8 mouse cellular contexts compared by ENCODE assay signal in the genomic region with DNA sequence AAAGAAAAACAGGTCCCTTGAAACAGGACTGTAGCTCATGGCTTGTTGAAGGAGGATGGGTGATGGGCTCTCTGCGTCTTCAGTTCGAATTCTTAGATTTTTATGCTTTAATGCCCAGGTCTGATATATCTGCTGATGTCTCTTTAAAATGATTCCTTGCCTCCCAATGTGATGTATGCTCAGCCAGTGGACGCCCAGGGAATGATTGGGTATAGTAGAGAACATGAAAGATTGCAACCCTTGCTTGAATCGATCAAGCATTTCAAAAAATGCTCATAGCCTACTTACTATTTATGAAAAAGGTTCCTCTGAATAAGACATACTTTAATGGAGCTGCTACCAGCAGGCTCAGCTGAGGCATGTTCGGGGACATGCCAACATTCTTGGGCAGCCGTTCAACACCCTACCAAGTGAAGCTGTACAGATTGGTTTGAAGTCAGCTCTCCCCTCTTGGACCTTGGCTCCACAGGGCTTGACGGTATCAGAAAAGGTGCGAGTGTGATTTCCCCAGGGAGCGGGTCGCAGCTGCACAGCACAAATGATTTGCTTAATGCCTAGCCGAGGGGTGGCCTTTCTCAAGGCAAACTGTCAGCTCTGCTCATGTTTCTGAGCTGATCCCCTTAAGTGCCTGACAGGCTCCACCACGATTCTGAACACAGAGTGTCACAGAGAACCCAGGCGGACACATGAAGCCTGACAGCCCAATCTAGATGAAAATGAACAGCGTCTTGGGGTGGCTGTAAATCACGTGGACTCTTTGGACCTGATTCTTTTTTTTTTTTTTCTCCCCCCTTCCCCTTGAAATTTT.
DNase-seq lines count a peak whose midpoint lies in the region; ATAC-seq and TF ChIP-seq lines count a peak whose summit lies in the region.

No protein-coding gene starts in this region.

- no peak for TF ChIP-seq CTCF in lung, embryonic 14.5 days (IDR thresholded peaks at IDR 0.05; ENCODE audit: low read depth)
- TF ChIP-seq CTCF in heart, postnatal 0 days (IDR thresholded peaks at IDR 0.05; ENCODE audit: low read depth): no peak
- TF ChIP-seq CTCF in stomach, postnatal 0 days (IDR thresholded peaks at IDR 0.05; ENCODE audit: low read depth): no peak

- H3K27me3 ChIP-seq in lung, embryonic 14.5 days (ENCODE audit: insufficient read depth, low read length): no peaks in the 10 kb centered on the region
- no peaks in the 10 kb centered on the region for H3K27me3 ChIP-seq in forebrain, embryonic 10.5 days (ENCODE audit: poor library complexity, severe bottlenecking)
- H3K27me3 ChIP-seq in heart, postnatal 0 days (ENCODE audit: control insufficient read depth, insufficient read depth, low read length): no peaks in the 10 kb centered on the region
- no peaks in the 10 kb centered on the region for H3K27me3 ChIP-seq in midbrain, embryonic 11.5 days (ENCODE audit: control insufficient read depth, insufficient read depth, low read length)
- no peaks in the 10 kb centered on the region for H3K27me3 ChIP-seq in stomach, postnatal 0 days (ENCODE audit: control insufficient read depth, insufficient read depth, low read length)

- H3K9ac ChIP-seq in lung, embryonic 14.5 days: peak overlapping the region; percentile 11; the same call in 1 of the 2 replicates
- peak overlapping the region; percentile 66 for H3K9ac ChIP-seq in heart, postnatal 0 days (replicated peaks; ENCODE audit: low read depth, low read length)
- H3K9ac ChIP-seq in midbrain, embryonic 11.5 days (ENCODE audit: low read length): peak overlapping the region; percentile 29; the same call in 1 of the 2 replicates
- H3K9ac ChIP-seq in stomach, postnatal 0 days (ENCODE audit: low read length): 0 out of 2 replicates have a peak overlapping the region, but pooled peaks have one; percentile 31

- TF ChIP-seq EP300 in heart, postnatal 0 days (IDR thresholded peaks at IDR 0.05; ENCODE audit: low read depth): no peak
- TF ChIP-seq EP300 in stomach, postnatal 0 days (optimal IDR thresholded peaks at IDR 0.05): no peak

- peak overlapping the region; percentile 63 for H3K4me2 ChIP-seq in lung, embryonic 14.5 days
- peak overlapping the region; percentile 69 for H3K4me2 ChIP-seq in heart, postnatal 0 days (ENCODE audit: low read depth, low read length)
- peak overlapping the region; percentile 36; the same call in 1 of the 2 replicates for H3K4me2 ChIP-seq in midbrain, embryonic 11.5 days
- peak overlapping the region; percentile 57 for H3K4me2 ChIP-seq in stomach, postnatal 0 days (replicated peaks; ENCODE audit: low read depth)

- DNase-seq in lung, embryonic 14.5 days: peak; percentile 52
- DNase-seq in lung, postnatal 25 days (ENCODE audit: low spot score): no peak
- DNase-seq in forebrain, embryonic 10.5 days (ENCODE audit: extremely low spot score, low spot score): no peak
- peak; percentile 64 for DNase-seq in heart, postnatal 0 days (ENCODE audit: low spot score)
- peak; percentile 60 to 71 for DNase-seq in kidney, postnatal 36 days
- peak; percentile 93 for DNase-seq in midbrain, embryonic 11.5 days (ENCODE audit: low spot score, missing footprints)
- no peak for DNase-seq in stomach, postnatal 0 days (ENCODE audit: low spot score)
- no peak for DNase-seq in spleen, postnatal 36 days (ENCODE audit: low spot score in 2 of 2)

- H3K27ac ChIP-seq in lung, embryonic 14.5 days (ENCODE audit: low read depth): no peak overlapping the region
- peak overlapping the region; percentile 40; the same call in 1 of the 2 replicates for H3K27ac ChIP-seq in forebrain, embryonic 10.5 days
- H3K27ac ChIP-seq in heart, postnatal 0 days (ENCODE audit: low read depth): peak overlapping the region; percentile 89
- H3K27ac ChIP-seq in midbrain, embryonic 11.5 days (ENCODE audit: low read depth, low read length): peak overlapping the region; percentile 52
- peak overlapping the region; percentile 35; the same call in 1 of the 2 replicates for H3K27ac ChIP-seq in stomach, postnatal 0 days (replicated peaks)

- no peaks in the 10 kb centered on the region; the same call in 1 of the 2 replicates for H3K4me1 ChIP-seq in lung, embryonic 14.5 days (ENCODE audit: insufficient read depth)
- H3K4me1 ChIP-seq in forebrain, embryonic 10.5 days: peaks cover 46% of the 10 kb centered on the region
- H3K4me1 ChIP-seq in heart, postnatal 0 days (ENCODE audit: control insufficient read depth, insufficient read depth): no peaks in the 10 kb centered on the region
- H3K4me1 ChIP-seq in midbrain, embryonic 11.5 days (ENCODE audit: control insufficient read depth, insufficient read depth, low read length): no peaks in the 10 kb centered on the region
- no peaks in the 10 kb centered on the region for H3K4me1 ChIP-seq in stomach, postnatal 0 days (replicated peaks; ENCODE audit: control insufficient read depth, insufficient read depth)

- no peak for ATAC-seq in lung, embryonic 14.5 days (ENCODE audit: insufficient read depth)
- ATAC-seq in heart, postnatal 0 days (ENCODE audit: insufficient read depth, low read depth): peak; percentile 36
- ATAC-seq in midbrain, embryonic 11.5 days (ENCODE audit: low FRiP score): peak; percentile 82
- no peak for ATAC-seq in stomach, postnatal 0 days (ENCODE audit: low FRiP score, low TSS enrichment)

- peak overlapping the region; percentile 36; the same call in 1 of the 2 replicates for H3K4me3 ChIP-seq in lung, embryonic 14.5 days (ENCODE audit: low read depth, low read length)
- peak overlapping the region; percentile 53 for H3K4me3 ChIP-seq in forebrain, embryonic 10.5 days
- H3K4me3 ChIP-seq in heart, postnatal 0 days (ENCODE audit: low read depth, low read length): peak overlapping the region; percentile 58
- H3K4me3 ChIP-seq in midbrain, embryonic 11.5 days (ENCODE audit: low read depth, low read length): peak overlapping the region; percentile 40
- H3K4me3 ChIP-seq in stomach, postnatal 0 days (ENCODE audit: low read depth, low read length): peak overlapping the region; percentile 43

- 34% methylated on average over 15 of the region's 15 CpGs for WGBS in lung, embryonic 14.5 days
- 72% methylated on average over 15 of the region's 15 CpGs for WGBS in forebrain, embryonic 10.5 days
- WGBS in heart, postnatal 0 days: 26% methylated on average over 15 of the region's 15 CpGs
- WGBS in midbrain, embryonic 11.5 days: 43% methylated on average over 15 of the region's 15 CpGs
- WGBS in stomach, postnatal 0 days: 43% methylated on average over 15 of the region's 15 CpGs

- no peaks in the 10 kb centered on the region for H3K36me3 ChIP-seq in lung, embryonic 14.5 days (ENCODE audit: insufficient read depth)
- H3K36me3 ChIP-seq in forebrain, embryonic 10.5 days (replicated peaks): no peaks in the 10 kb centered on the region
- H3K36me3 ChIP-seq in heart, postnatal 0 days (replicated peaks; ENCODE audit: control insufficient read depth, insufficient read depth, low read length): no peaks in the 10 kb centered on the region
- H3K36me3 ChIP-seq in midbrain, embryonic 11.5 days (ENCODE audit: control insufficient read depth, insufficient read depth, low read length): no peaks in the 10 kb centered on the region
- no peaks in the 10 kb centered on the region for H3K36me3 ChIP-seq in stomach, postnatal 0 days (ENCODE audit: control insufficient read depth, insufficient read depth, low read length)

- H3K9me3 ChIP-seq in lung, embryonic 14.5 days (ENCODE audit: low read depth, low read length): no peaks in the 10 kb centered on the region
- H3K9me3 ChIP-seq in forebrain, embryonic 10.5 days: no peaks in the 10 kb centered on the region
- H3K9me3 ChIP-seq in heart, postnatal 0 days (replicated peaks; ENCODE audit: control insufficient read depth, low read length): no peaks in the 10 kb centered on the region
- H3K9me3 ChIP-seq in midbrain, embryonic 11.5 days (ENCODE audit: control insufficient read depth, low read length): no peaks in the 10 kb centered on the region
- no peaks in the 10 kb centered on the region for H3K9me3 ChIP-seq in stomach, postnatal 0 days (ENCODE audit: control insufficient read depth, low read length)

Comparison
In these comparisons a context has a peak if more than half of its experiments do, and no peak if none do; other contexts are left out.
1. DNase-seq: peak in lung, embryonic 14.5 days (single experiment), heart, postnatal 0 days (single experiment), kidney, postnatal 36 days (2 of 2) and midbrain, embryonic 11.5 days (single experiment); none in lung, postnatal 25 days (single experiment), forebrain, embryonic 10.5 days (single experiment), stomach, postnatal 0 days (single experiment) and spleen, postnatal 36 days (0 of 2).
2. ATAC-seq: peak in heart, postnatal 0 days (single experiment) and midbrain, embryonic 11.5 days (single experiment); none in lung, embryonic 14.5 days (single experiment) and stomach, postnatal 0 days (single experiment).
3. H3K9ac ChIP-seq: peak in every context shown above with its lines; median percentile 66 in heart, postnatal 0 days; 31 in stomach, postnatal 0 days; 29 in midbrain, embryonic 11.5 days; 11 in lung, embryonic 14.5 days.
4. Peak in every context shown above with its lines, with median percentiles within 50 percentile points of each other: H3K4me2 ChIP-seq and H3K4me3 ChIP-seq.